Mouse (Mus musculus): ENCODE results near the gene Papss2.

- no peak for TF ChIP-seq CTCF (IDR thresholded peaks at IDR 0.05; ENCODE audit: control insufficient read depth, insufficient read depth, low read length)
- TF ChIP-seq POLR2A (IDR thresholded peaks at IDR 0.05; ENCODE audit: borderline replicate concordance, control insufficient read depth, low read depth, low read length) = no peak
These were observed 26.6 kb downstream of the Papss2 start for GRCm38 (mm10) chr19:32622142-32622541.

Measured in bone marrow, adult 2 months (tissue).